Mouse (Mus musculus) bone marrow, adult 2 months (tissue): Measurements from ENCODE around the gene Ap1s2. TPM values are rescaled to one million over a fixed set of nuclear protein-coding genes. Genes with fewer than 3 reads are reported as not detected.

ENCODE experiments used
- H3K27ac ChIP-seq: fragments of 200-500 bp; 2 replicates; pipeline ENCODE4 v1.5.1; 2012; ENCODE audit warnings: low read depth, mild to moderate bottlenecking, control low read depth, inconsistent platforms, low read length; ENCODE audit not compliant: control insufficient read depth, poor library complexity, insufficient read depth
- H3K4me1 ChIP-seq: fragments of 200-500 bp; 2 replicates; pipeline ENCODE4 v1.6.1; 2011; ENCODE audit warnings: low read length; ENCODE audit not compliant: control insufficient read depth, insufficient read depth
- H3K4me3 ChIP-seq: fragments of 200-500 bp; replicated peaks from 2 replicates; pipeline ENCODE3; 2011; ENCODE audit warnings: mild to moderate bottlenecking, low read depth, low read length, control low read depth; ENCODE audit not compliant: control insufficient read depth
- CTCF ChIP-seq: fragments of 200-500 bp; IDR thresholded peaks from 2 replicates; pipeline ENCODE4 v1.5.1; 2011; ENCODE audit warnings: low read length, control low read depth; ENCODE audit not compliant: control insufficient read depth, insufficient read depth
- POLR2A ChIP-seq: fragments of 200-500 bp; IDR thresholded peaks from 2 replicates; pipeline ENCODE4 v1.6.1; 2011; ENCODE audit warnings: low read depth, mild to moderate bottlenecking, control low read depth, low read length, borderline replicate concordance; ENCODE audit not compliant: control insufficient read depth
- WGBS: fragments of 180-500 bp; shearing (Covaris S2); methylation state at CpG from one replicate; pipeline ENCODE4 v1.1.7; 2018; 5-methylcytosine and 5-hydroxymethylcytosine counted together
- polyA plus RNA-seq: library from polyadenylated mRNA; stranded (reverse); fragments of >200 nt; gene quantifications from 2 replicates; pipeline ENCODE4 v1.2.4, GENCODE M21; 2011; ENCODE audit warnings: low replicate concordance; ENCODE audit not compliant: missing spikeins, insufficient read depth, insufficient read length

Ap1s2 gene
- polyA plus RNA-seq, 1 experiment = 24.8 TPM

DNA sequence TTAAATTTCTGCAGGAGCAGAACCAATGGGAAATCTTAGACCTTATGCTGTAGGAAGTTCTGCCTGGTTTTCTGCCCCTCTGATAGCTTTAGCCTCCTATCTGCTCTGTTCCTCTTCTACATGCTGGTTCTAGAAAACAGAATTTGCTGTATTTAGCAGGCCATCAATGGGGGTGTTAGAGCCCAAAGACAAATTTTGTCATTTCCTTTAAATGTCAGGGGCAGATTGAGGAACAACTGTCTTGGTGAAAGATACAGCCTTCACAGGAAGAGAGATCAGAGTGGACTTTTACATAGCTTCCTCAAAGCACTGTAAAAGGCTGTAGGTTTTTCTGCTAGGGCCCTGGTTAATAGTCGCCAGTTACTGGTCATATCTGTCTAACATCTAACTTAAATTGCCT is 11.5 kb upstream of the Ap1s2 start:
- WGBS = 21% methylated on average over 1 of the region's 1 CpGs
- Histone ChIP-seq H3K4me3 (no peak overlapping the region), H3K27ac (no peak overlapping the region), H3K4me1 (no peaks in the 10 kb centered on the region)
- TF ChIP-seq POLR2A (no peak), CTCF (no peak)

DNA sequence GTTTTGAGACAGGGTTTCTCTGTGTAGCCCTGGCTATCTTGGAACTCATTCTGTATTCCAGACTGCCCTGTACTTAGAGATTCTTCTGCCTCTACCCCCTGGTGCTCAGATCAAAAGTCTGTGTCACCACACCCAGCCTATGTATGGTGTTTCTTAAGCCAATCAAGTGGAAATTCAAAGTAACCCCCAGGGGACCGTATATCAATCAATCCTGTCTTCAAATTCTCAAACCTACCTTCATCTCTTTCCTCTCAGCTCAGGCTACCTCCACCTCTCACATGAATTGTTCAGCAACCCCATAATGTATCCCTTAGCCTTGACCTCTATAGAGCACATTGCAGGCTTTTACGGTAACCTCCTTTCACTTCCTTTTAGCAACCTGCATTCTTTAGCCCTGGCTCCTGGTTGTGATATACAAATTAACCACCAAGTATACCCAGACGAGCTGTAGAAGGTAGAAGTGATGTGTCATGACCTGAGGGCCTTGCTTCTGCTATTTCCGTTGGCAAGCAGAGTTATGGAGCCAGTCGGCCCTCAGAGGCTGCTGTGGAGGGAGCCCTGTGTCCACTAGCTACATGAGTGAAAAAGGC is 9.3 kb upstream of the Ap1s2 start:
- H3K4me1 ChIP-seq = no peaks in the 10 kb centered on the region
- no peak overlapping the region for H3K27ac ChIP-seq
- WGBS = 28% methylated on average over 5 of the region's 5 CpGs
- H3K4me3 ChIP-seq = no peak overlapping the region
- TF ChIP-seq CTCF (no peak), POLR2A (no peak)

DNA sequence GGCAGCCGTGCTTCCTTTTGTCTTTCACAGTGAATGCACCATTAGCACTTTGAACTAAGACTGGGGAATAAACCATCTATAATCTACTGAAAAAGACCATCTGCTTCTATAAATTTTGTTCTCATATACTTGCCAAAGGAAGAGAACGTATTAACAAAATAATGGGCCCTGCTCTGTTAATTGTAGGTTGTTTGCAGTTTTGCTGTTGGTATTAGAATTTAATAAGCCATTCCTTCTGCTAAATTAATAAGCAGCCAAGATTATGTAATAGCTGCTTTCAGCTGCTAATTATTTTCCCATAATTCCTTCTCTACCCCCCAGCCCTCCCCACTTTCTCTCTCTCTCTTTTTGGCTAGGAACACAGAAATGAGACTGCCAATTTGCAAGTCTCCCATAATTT is 2.0 kb upstream of the Ap1s2 start:
- H3K4me3 ChIP-seq = no peak overlapping the region
- 85% methylated on average over 2 of the region's 2 CpGs for WGBS
- no peak overlapping the region for H3K27ac ChIP-seq
- no peaks in the 10 kb centered on the region for H3K4me1 ChIP-seq
- TF ChIP-seq POLR2A = no peak
- no peak for TF ChIP-seq CTCF

DNA sequence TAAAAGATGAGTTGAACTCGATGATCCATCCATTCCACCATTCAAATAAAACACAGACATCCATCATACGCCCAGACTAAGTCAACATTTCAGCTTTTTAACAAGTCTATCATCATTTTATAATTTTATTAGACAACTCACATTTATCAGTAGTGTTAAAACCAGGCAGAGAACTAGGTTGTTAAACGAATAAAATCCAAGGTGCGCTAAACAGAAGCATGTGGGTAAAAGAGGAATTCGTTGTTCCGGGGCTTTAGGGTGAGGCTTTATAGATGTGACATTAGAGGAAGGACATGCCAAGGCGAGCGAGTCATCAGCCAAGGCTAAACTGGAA is 847 bp upstream of the Ap1s2 start:
- no peak for TF ChIP-seq CTCF
- TF ChIP-seq POLR2A = no peak
- 18% methylated on average over 8 of the region's 8 CpGs for WGBS
- Histone ChIP-seq H3K4me1 (no peaks in the 10 kb centered on the region), H3K27ac (peak overlapping the region; percentile 97; the same call in 1 of the 2 replicates), H3K4me3 (peak overlapping the region; percentile 98)

DNA sequence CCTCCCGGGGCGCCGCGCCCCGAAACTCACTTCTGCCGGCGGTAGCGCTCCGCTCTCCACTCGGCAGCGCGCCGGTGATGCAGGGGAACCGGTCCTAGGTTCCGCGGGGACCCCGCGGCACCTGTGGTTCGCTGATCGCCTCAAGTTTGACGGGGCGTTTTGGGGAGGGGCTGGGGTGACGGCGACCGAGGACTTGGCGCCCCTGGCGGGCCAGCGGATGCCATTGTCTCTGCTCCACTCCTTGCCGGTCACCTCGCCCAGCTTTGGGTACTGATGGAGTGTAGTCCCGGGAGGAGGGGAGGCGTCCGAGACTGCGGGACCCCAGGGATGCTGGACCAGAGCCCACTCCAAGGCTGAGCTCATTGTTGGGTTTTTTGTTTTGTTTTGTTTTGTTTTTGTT is 564 bp downstream of the Ap1s2 start:
- TF ChIP-seq POLR2A = no peak
- peak; percentile 20; the same call in 1 of the 2 replicates for TF ChIP-seq CTCF
- H3K27ac ChIP-seq = peak overlapping the region; percentile 82
- WGBS = 12% methylated on average over 34 of the region's 34 CpGs
- H3K4me1 ChIP-seq = no peaks in the 10 kb centered on the region
- peak overlapping the region; percentile 79 for H3K4me3 ChIP-seq

DNA sequence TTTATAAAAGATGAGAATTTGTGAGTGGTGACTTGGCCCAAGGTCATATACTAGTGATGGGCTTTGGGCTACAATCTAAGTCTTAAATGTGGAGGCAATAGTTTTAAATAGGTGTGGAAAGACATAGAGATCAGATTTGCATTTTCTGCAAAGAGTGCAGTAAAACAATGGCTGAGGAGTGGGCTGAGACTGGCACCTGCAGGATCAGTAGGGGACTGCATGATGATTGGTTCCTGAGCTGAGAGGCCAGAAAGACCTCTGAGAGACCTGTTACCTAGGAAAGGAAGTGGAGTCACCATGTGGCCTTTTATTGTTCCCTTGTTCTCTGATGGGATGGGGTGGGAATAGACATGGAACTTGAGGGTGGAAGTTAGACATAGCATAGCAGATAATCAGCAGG is 4.0 kb downstream of the Ap1s2 start:
- Histone ChIP-seq H3K27ac (no peak overlapping the region), H3K4me3 (no peak overlapping the region), H3K4me1 (no peaks in the 10 kb centered on the region)
- TF ChIP-seq CTCF (peak; percentile 58), POLR2A (no peak)

DNA sequence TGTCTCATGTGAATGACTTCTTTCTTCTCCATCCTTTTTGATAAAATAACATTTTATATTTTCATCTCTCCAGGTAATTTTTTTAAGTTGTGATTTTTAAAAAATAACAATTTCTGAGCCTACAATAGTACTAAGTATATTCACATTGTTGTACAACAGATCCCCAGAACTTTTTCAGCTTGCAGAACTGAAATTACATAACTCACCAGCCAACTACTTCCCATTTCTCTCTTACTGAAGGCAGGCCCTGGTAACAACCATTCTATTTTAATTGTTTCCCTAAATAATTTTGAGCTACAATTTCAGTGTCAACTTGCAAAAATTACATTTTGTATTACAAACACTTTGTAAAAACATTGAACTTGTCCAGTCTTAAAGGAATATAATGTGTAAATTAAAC is 20.7 kb downstream of the Ap1s2 start:
- H3K4me1 ChIP-seq = no peaks in the 10 kb centered on the region
- TF ChIP-seq CTCF (no peak), POLR2A (no peak)
- no peak overlapping the region for H3K27ac ChIP-seq
- H3K4me3 ChIP-seq = no peak overlapping the region

DNA sequence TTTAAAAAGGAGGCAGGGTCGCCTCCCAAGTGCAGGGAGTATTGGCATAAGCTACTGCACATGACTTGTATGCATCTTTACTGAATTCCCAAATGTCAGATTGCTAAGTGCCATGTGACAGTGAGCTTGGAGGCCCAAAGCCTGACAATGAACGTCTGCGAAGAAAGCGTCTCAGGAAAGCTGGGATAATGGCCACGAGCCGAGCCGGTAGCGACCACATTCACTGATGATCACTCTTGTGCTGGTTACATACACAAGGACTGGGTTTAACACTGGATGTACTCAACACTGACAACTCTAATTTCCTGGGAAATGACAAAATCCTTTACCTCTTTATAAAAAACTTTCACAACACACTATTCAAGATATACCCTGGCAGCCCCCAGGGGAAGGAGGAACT is 25.9 kb downstream of the Ap1s2 start:
- H3K4me3 ChIP-seq = no peak overlapping the region
- TF ChIP-seq CTCF (no peak), POLR2A (no peak)
- no peak overlapping the region for H3K27ac ChIP-seq
- WGBS = 93% methylated on average over 8 of the region's 8 CpGs
- no peaks in the 10 kb centered on the region for H3K4me1 ChIP-seq

DNA sequence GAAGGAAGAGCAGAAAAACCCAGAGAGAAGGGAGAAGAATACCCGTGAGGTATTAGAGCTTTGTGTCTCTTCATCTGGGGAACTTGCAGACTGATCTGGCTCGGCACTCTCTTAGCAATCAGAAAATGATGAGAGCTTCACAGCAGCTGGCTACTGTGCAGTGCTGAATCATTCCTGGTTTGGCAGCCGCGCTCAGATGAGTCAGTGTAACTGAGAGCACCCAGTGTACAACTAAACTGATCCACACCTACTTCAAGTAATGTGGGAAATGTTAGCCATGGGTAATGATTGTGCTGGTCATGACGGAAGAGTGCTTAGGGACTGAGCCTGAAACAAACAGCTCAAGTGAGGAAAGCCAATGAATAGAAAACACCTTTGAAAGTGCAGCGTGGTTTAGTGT is 29.8 kb downstream of the Ap1s2 start:
- no peak for TF ChIP-seq POLR2A
- TF ChIP-seq CTCF = no peak
- Histone ChIP-seq H3K4me1 (no peaks in the 10 kb centered on the region), H3K4me3 (no peak overlapping the region), H3K27ac (no peak overlapping the region)
- 70% methylated on average over 6 of the region's 6 CpGs for WGBS
